Mouse (Mus musculus): ENCODE results near the gene Hdgf.

DNA sequence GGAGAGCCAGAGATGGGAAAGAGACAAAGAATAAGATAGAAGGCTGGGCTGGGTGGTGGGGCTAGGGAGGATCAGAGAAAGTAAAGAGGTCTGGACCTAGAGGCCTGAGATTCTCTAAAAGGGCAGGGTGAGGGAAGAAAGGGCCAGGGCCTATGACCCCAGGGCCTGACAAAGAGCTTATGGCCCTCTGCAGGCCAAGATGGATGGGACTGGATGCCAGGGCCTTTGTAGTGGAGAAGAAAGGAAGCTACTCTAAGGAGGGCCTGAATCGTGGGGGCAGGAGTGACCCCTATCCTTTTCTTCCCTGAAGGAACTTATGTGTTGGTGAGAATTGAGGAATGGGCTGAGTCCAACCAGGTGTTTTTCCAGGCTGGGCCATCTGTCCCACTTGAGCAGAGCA, 51.9 kb downstream of the Hdgf start:
- TF ChIP-seq EP300 (IDR thresholded peaks at IDR 0.05) = no peak
- no peak for TF ChIP-seq CTCF (IDR thresholded peaks at IDR 0.05)

All from lung, postnatal 0 days (tissue).